Mouse (Mus musculus): ENCODE results near the gene Srpx. TPM values are rescaled to one million over a fixed set of nuclear protein-coding genes. Genes with fewer than 3 reads are reported as not detected.

The Srpx gene
- polyA plus RNA-seq, 1 experiment from 2014 or later, result 18.2 TPM

GRCm38 (mm10) chrX:10073966-10074365 lies 43.5 kb downstream of the Srpx start:
- no peaks in the 10 kb centered on the region for H3K36me3 ChIP-seq (ENCODE audit: control insufficient read depth, insufficient read depth, low read length)

GRCm38 (mm10) chrX:10071529-10071928 lies 46.0 kb downstream of the Srpx start:
- H3K9me3 ChIP-seq (ENCODE audit: control insufficient read depth, low read length), result no peaks in the 10 kb centered on the region
- no peak overlapping the region for H3K4me2 ChIP-seq (ENCODE audit: low read depth, low read length)
- no peak for ATAC-seq
- H3K4me3 ChIP-seq (ENCODE audit: low read length), result no peak overlapping the region
- H3K9ac ChIP-seq (ENCODE audit: low read depth, low read length), result no peak overlapping the region
- 82% methylated on average over 2 of the region's 2 CpGs for WGBS
- no peaks in the 10 kb centered on the region for H3K36me3 ChIP-seq (ENCODE audit: control insufficient read depth, insufficient read depth, low read length)
- no peak overlapping the region for H3K27ac ChIP-seq (ENCODE audit: low read length)
- H3K27me3 ChIP-seq (replicated peaks; ENCODE audit: control insufficient read depth, insufficient read depth, low read length), result no peaks in the 10 kb centered on the region
- no peaks in the 10 kb centered on the region for H3K4me1 ChIP-seq (ENCODE audit: control insufficient read depth, insufficient read depth, low read length)

More at GRCm38 (mm10) chrX:10073966-10074365, 43.5 kb downstream of the Srpx start:
- Histone ChIP-seq H3K9me3 (ENCODE audit: control insufficient read depth, low read length) (no peaks in the 10 kb centered on the region), H3K4me3 (ENCODE audit: low read length) (no peak overlapping the region), H3K9ac (ENCODE audit: low read depth, low read length) (no peak overlapping the region), H3K27ac (ENCODE audit: low read length) (no peak overlapping the region), H3K4me2 (ENCODE audit: low read depth, low read length) (no peak overlapping the region), H3K27me3 (replicated peaks; ENCODE audit: control insufficient read depth, insufficient read depth, low read length) (no peaks in the 10 kb centered on the region), H3K4me1 (ENCODE audit: control insufficient read depth, insufficient read depth, low read length) (no peaks in the 10 kb centered on the region)
- 79% methylated on average over 3 of the region's 3 CpGs for WGBS
- ATAC-seq, result no peak

- H3K27ac ChIP-seq (ENCODE audit: low read length), result no peak overlapping the region
- H3K9me3 ChIP-seq (ENCODE audit: control insufficient read depth, low read length), result no peaks in the 10 kb centered on the region
- 28% methylated on average over 6 of the region's 6 CpGs for WGBS
- ATAC-seq, result no peak
- no peaks in the 10 kb centered on the region for H3K27me3 ChIP-seq (replicated peaks; ENCODE audit: control insufficient read depth, insufficient read depth, low read length)
- H3K4me1 ChIP-seq (ENCODE audit: control insufficient read depth, insufficient read depth, low read length), result no peaks in the 10 kb centered on the region
- no peak overlapping the region for H3K9ac ChIP-seq (ENCODE audit: low read depth, low read length)
- no peaks in the 10 kb centered on the region for H3K36me3 ChIP-seq (ENCODE audit: control insufficient read depth, insufficient read depth, low read length)
- no peak overlapping the region for H3K4me2 ChIP-seq (ENCODE audit: low read depth, low read length)
- no peak overlapping the region for H3K4me3 ChIP-seq (ENCODE audit: low read length)
Observed at GRCm38 (mm10) chrX:10070689-10071088, 46.8 kb downstream of the Srpx start.

- no peak for ATAC-seq
- Histone ChIP-seq H3K27me3 (replicated peaks; ENCODE audit: control insufficient read depth, insufficient read depth, low read length) (no peaks in the 10 kb centered on the region), H3K4me2 (ENCODE audit: low read depth, low read length) (no peak overlapping the region), H3K27ac (ENCODE audit: low read length) (no peak overlapping the region), H3K9ac (ENCODE audit: low read depth, low read length) (no peak overlapping the region), H3K36me3 (ENCODE audit: control insufficient read depth, insufficient read depth, low read length) (no peaks in the 10 kb centered on the region), H3K4me3 (ENCODE audit: low read length) (no peak overlapping the region), H3K4me1 (ENCODE audit: control insufficient read depth, insufficient read depth, low read length) (no peaks in the 10 kb centered on the region), H3K9me3 (ENCODE audit: control insufficient read depth, low read length) (no peaks in the 10 kb centered on the region)
- WGBS, result 70% methylated on average over 4 of the region's 4 CpGs
Observed at GRCm38 (mm10) chrX:10069405-10069804, 48.1 kb downstream of the Srpx start.

GRCm38 (mm10) chrX:10063781-10064180 lies 53.7 kb downstream of the Srpx start:
- ATAC-seq, result no peak
- 62% methylated on average over 1 of the region's 1 CpGs for WGBS
- no peak overlapping the region for H3K27ac ChIP-seq (ENCODE audit: low read length)

GRCm38 (mm10) chrX:10063361-10063760 lies 54.1 kb downstream of the Srpx start:
- no peaks in the 10 kb centered on the region for H3K27me3 ChIP-seq (replicated peaks; ENCODE audit: control insufficient read depth, insufficient read depth, low read length)
- ATAC-seq, result no peak
- H3K36me3 ChIP-seq (ENCODE audit: control insufficient read depth, insufficient read depth, low read length), result no peaks in the 10 kb centered on the region
- H3K4me3 ChIP-seq (ENCODE audit: low read length), result no peak overlapping the region
- no peaks in the 10 kb centered on the region for H3K4me1 ChIP-seq (ENCODE audit: control insufficient read depth, insufficient read depth, low read length)
- no peak overlapping the region for H3K4me2 ChIP-seq (ENCODE audit: low read depth, low read length)
- no peak overlapping the region for H3K27ac ChIP-seq (ENCODE audit: low read length)
- 88% methylated on average over 2 of the region's 2 CpGs for WGBS
- no peaks in the 10 kb centered on the region for H3K9me3 ChIP-seq (ENCODE audit: control insufficient read depth, low read length)
- no peak overlapping the region for H3K9ac ChIP-seq (ENCODE audit: low read depth, low read length)

More at GRCm38 (mm10) chrX:10063781-10064180, 53.7 kb downstream of the Srpx start:
- no peaks in the 10 kb centered on the region for H3K4me1 ChIP-seq (ENCODE audit: control insufficient read depth, insufficient read depth, low read length)
- H3K4me3 ChIP-seq (ENCODE audit: low read length), result no peak overlapping the region
- no peaks in the 10 kb centered on the region for H3K9me3 ChIP-seq (ENCODE audit: control insufficient read depth, low read length)
- no peaks in the 10 kb centered on the region for H3K36me3 ChIP-seq (ENCODE audit: control insufficient read depth, insufficient read depth, low read length)
- H3K4me2 ChIP-seq (ENCODE audit: low read depth, low read length), result no peak overlapping the region
- H3K27me3 ChIP-seq (replicated peaks; ENCODE audit: control insufficient read depth, insufficient read depth, low read length), result no peaks in the 10 kb centered on the region
- H3K9ac ChIP-seq (ENCODE audit: low read depth, low read length), result no peak overlapping the region

GRCm38 (mm10) chrX:10062201-10062600 lies 55.3 kb downstream of the Srpx start:
- H3K4me2 ChIP-seq (ENCODE audit: low read depth, low read length), result no peak overlapping the region
- H3K36me3 ChIP-seq (ENCODE audit: control insufficient read depth, insufficient read depth, low read length), result no peaks in the 10 kb centered on the region
- no peak overlapping the region for H3K27ac ChIP-seq (ENCODE audit: low read length)
- no peak for ATAC-seq
- no peak overlapping the region for H3K4me3 ChIP-seq (ENCODE audit: low read length)
- 81% methylated on average over 4 of the region's 4 CpGs for WGBS
- no peaks in the 10 kb centered on the region for H3K9me3 ChIP-seq (ENCODE audit: control insufficient read depth, low read length)
- H3K27me3 ChIP-seq (replicated peaks; ENCODE audit: control insufficient read depth, insufficient read depth, low read length), result no peaks in the 10 kb centered on the region
- H3K9ac ChIP-seq (ENCODE audit: low read depth, low read length), result no peak overlapping the region
- H3K4me1 ChIP-seq (ENCODE audit: control insufficient read depth, insufficient read depth, low read length), result no peaks in the 10 kb centered on the region

- Histone ChIP-seq H3K9ac (ENCODE audit: low read depth, low read length) (no peak overlapping the region), H3K9me3 (ENCODE audit: control insufficient read depth, low read length) (no peaks in the 10 kb centered on the region), H3K27me3 (replicated peaks; ENCODE audit: control insufficient read depth, insufficient read depth, low read length) (no peaks in the 10 kb centered on the region), H3K4me1 (ENCODE audit: control insufficient read depth, insufficient read depth, low read length) (no peaks in the 10 kb centered on the region), H3K4me2 (ENCODE audit: low read depth, low read length) (no peak overlapping the region), H3K4me3 (ENCODE audit: low read length) (no peak overlapping the region), H3K36me3 (ENCODE audit: control insufficient read depth, insufficient read depth, low read length) (no peaks in the 10 kb centered on the region), H3K27ac (ENCODE audit: low read length) (no peak overlapping the region)
- ATAC-seq, result no peak
Observed at GRCm38 (mm10) chrX:10034666-10035065, 82.8 kb downstream of the Srpx start.

- H3K9me3 ChIP-seq (ENCODE audit: control insufficient read depth, low read length), result no peaks in the 10 kb centered on the region
- no peak overlapping the region for H3K9ac ChIP-seq (ENCODE audit: low read depth, low read length)
- H3K4me1 ChIP-seq (ENCODE audit: control insufficient read depth, insufficient read depth, low read length), result no peaks in the 10 kb centered on the region
- ATAC-seq, result no peak
- no peak overlapping the region for H3K4me2 ChIP-seq (ENCODE audit: low read depth, low read length)
- no peaks in the 10 kb centered on the region for H3K27me3 ChIP-seq (replicated peaks; ENCODE audit: control insufficient read depth, insufficient read depth, low read length)
- no peaks in the 10 kb centered on the region for H3K36me3 ChIP-seq (ENCODE audit: control insufficient read depth, insufficient read depth, low read length)
- H3K4me3 ChIP-seq (ENCODE audit: low read length), result no peak overlapping the region
- no peak overlapping the region for H3K27ac ChIP-seq (ENCODE audit: low read length)
Observed at GRCm38 (mm10) chrX:10010202-10010601, 107.3 kb downstream of the Srpx start.

- WGBS, result 98% methylated on average over 1 of the region's 1 CpGs
- H3K9me3 ChIP-seq (ENCODE audit: control insufficient read depth, low read length), result no peaks in the 10 kb centered on the region
- H3K27me3 ChIP-seq (replicated peaks; ENCODE audit: control insufficient read depth, insufficient read depth, low read length), result no peaks in the 10 kb centered on the region
- ATAC-seq, result no peak
- no peak overlapping the region for H3K4me3 ChIP-seq (ENCODE audit: low read length)
- H3K36me3 ChIP-seq (ENCODE audit: control insufficient read depth, insufficient read depth, low read length), result no peaks in the 10 kb centered on the region
- H3K27ac ChIP-seq (ENCODE audit: low read length), result no peak overlapping the region
- no peaks in the 10 kb centered on the region for H3K4me1 ChIP-seq (ENCODE audit: control insufficient read depth, insufficient read depth, low read length)
- no peak overlapping the region for H3K9ac ChIP-seq (ENCODE audit: low read depth, low read length)
- H3K4me2 ChIP-seq (ENCODE audit: low read depth, low read length), result no peak overlapping the region
Observed at GRCm38 (mm10) chrX:10007675-10008270, 109.7 kb downstream of the Srpx start.

Data from intestine, embryonic 16.5 days (tissue).